Mouse (Mus musculus) heart, embryonic 13.5 days (tissue): ENCODE measurements around the gene Clip1. TPM values are rescaled to one million over a fixed set of nuclear protein-coding genes. Genes with fewer than 3 reads are reported as not detected.

Source experiments
- ATAC-seq: fragments of 200-750 bp; cut with Nextera tagmentation; 2 replicates; pipeline ENCODE4 v1.8.0; 2017; ENCODE audit warnings: moderate TSS enrichment; ENCODE audit not compliant: insufficient number of reproducible peaks, low FRiP score, low TSS enrichment; ENCODE audit errors: extremely low read depth
- H3K27ac ChIP-seq: fragments of 300-500 bp; sonication (generic); replicated peaks from 2 replicates; pipeline ENCODE4 v1.5.1; 2015; ENCODE audit warnings: moderate library complexity, mild to moderate bottlenecking, inconsistent platforms
- H3K27me3 ChIP-seq: fragments of 300-500 bp; sonication (generic); replicated peaks from 2 replicates; pipeline ENCODE4 v1.6.1; 2015; ENCODE audit warnings: mild to moderate bottlenecking, inconsistent platforms
- H3K36me3 ChIP-seq: fragments of 300-500 bp; sonication (generic); 2 replicates; pipeline ENCODE4 v1.6.1; 2015; ENCODE audit warnings: mild to moderate bottlenecking, inconsistent platforms
- H3K4me1 ChIP-seq: fragments of 300-500 bp; sonication (generic); 2 replicates; pipeline ENCODE4 v1.6.1; 2015; ENCODE audit warnings: inconsistent platforms
- H3K4me2 ChIP-seq: fragments of 300-500 bp; sonication (generic); 2 replicates; pipeline ENCODE4 v1.6.1; 2015; ENCODE audit warnings: inconsistent platforms, mild to moderate bottlenecking, moderate library complexity
- H3K4me3 ChIP-seq: fragments of 300-500 bp; sonication (generic); 2 replicates; pipeline ENCODE4 v1.5.1; 2015; ENCODE audit warnings: moderate library complexity, mild to moderate bottlenecking, inconsistent platforms
- H3K9ac ChIP-seq: fragments of 300-500 bp; sonication (generic); 2 replicates; pipeline ENCODE4 v1.6.1; 2015; ENCODE audit warnings: inconsistent platforms, mild to moderate bottlenecking, moderate library complexity
- H3K9me3 ChIP-seq: fragments of 300-500 bp; sonication (generic); 2 replicates; pipeline ENCODE4 v1.6.1; 2016; ENCODE audit warnings: inconsistent platforms
- WGBS: fragments of 180-500 bp; shearing (Covaris S2); methylation state at CpG from one replicate; pipeline ENCODE4 v1.1.7; 2015; ENCODE audit warnings: mixed read lengths; 5-methylcytosine and 5-hydroxymethylcytosine counted together
- polyA plus RNA-seq: library from polyadenylated mRNA; unstranded; fragments of >200 nt; fragmentation: Nextera tagmentation; extraction: Ambion mirVana; gene quantifications from 2 replicates; pipeline ENCODE4 v1.2.1, GENCODE M21; 2015

Clip1 gene
- polyA plus RNA-seq, 1 experiment from 2014 or later, result 48.9 TPM

DNA sequence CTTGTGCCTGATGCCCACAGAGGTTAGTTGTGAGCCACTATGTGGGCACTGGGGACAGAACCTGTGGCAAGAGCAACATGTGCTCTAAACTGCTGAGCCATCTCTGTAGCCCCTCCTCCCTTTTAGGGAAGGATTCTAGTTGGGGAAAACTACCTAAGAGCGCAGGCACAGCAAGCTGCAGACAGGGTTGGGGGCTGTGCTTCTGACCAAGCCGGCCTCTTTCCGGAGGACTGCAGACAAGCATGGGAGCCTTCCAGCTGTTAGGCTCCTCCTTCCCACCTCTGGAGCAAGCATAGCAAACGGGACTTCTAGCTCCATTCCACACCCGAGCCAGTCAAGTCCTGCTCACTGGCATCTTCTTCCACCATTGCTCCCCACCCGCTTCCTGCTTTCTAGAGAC lies 85.1 kb downstream of the Clip1 start:
- peaks cover 26% of the 10 kb centered on the region for H3K4me1 ChIP-seq
- H3K36me3 ChIP-seq, result peaks cover 74% of the 10 kb centered on the region
- no peak overlapping the region for H3K9ac ChIP-seq
- no peak for ATAC-seq
- 31% methylated on average over 6 of the region's 6 CpGs for WGBS
- H3K9me3 ChIP-seq, result no peaks in the 10 kb centered on the region
- 0 out of 2 replicates have a peak overlapping the region, but pooled peaks have one; percentile 20 for H3K27ac ChIP-seq
- no peak overlapping the region for H3K4me3 ChIP-seq
- no peaks in the 10 kb centered on the region for H3K27me3 ChIP-seq
- H3K4me2 ChIP-seq, result no peak overlapping the region

DNA sequence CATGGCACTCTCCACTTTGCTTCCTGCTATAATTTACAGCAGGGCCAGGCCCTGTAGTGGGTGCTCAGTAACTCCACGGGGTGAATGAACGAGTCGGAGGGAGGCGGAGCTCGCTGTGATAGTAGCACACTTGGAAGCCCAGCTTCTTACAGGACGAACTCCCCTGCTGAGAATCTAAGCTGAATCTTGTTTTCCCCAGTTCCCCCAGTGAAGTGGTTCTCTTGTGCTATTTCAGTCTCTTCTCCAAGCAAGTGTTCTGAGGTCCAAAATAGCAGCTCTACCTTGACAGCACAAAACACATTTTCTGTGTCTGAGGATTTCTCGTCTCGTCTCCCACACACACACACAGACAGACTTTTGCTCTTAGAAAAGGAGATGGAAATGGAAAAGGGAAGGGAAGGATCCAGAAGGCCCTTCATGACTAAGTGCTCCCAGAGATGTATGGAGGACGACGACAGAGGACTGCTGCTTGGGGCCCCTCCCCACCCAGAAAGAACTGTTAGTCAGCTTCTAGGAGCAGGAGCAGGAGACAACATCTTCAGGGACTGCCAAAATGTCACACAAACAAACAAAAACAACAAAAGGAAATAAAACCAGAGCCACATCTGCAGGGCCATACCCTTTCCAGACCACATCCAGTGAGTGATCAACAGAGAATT lies 90.7 kb downstream of the Clip1 start:
- no peak overlapping the region for H3K4me2 ChIP-seq
- 47% methylated on average over 10 of the region's 10 CpGs for WGBS
- no peak overlapping the region for H3K9ac ChIP-seq
- no peak for ATAC-seq
- no peaks in the 10 kb centered on the region for H3K9me3 ChIP-seq
- H3K4me3 ChIP-seq, result no peak overlapping the region
- H3K36me3 ChIP-seq, result peaks cover 65% of the 10 kb centered on the region
- peak overlapping the region; percentile 50 for H3K27ac ChIP-seq
- H3K4me1 ChIP-seq, result peaks cover 28% of the 10 kb centered on the region
- no peaks in the 10 kb centered on the region for H3K27me3 ChIP-seq

DNA sequence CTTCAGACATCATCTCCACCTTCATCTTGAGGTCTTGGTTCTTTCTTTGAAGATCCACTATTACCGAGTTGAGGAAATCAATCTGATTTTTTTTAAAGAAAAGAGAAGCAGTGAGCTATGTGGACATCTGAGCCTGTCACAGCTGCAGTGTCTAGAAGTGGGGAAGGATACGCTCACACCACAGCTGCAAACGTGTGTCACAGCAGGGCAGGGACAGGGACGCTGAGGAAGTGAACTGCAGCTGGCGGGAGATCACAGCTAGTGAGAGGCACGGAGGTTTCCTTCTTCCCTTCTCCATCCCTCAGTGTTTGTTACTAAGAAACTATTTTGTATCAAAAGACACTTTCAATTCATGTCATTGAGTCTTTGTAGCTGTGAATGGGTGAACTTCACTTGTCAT lies 104.4 kb downstream of the Clip1 start:
- WGBS, result 80% methylated on average over 6 of the region's 6 CpGs

DNA sequence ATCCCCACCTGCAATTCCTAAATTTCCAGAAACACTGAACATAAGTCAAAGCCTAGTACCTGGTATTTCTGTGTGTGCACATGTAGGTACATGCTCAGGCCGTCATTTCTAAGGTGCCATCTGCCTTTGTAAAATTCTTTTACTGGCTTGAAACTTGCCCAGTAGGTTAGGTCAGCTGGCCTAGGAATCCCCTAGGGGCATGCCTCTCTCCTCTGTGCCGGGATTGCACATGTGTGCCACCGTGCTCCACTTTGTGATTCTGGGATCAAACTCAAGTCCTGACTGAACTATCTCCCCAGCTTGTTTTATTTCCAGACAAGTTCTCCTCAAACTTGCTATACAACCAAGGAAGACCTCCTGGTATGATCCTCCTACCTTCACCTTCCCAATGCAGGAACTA lies 107.7 kb downstream of the Clip1 start:
- H3K27me3 ChIP-seq, result no peaks in the 10 kb centered on the region
- no peak for ATAC-seq
- H3K4me2 ChIP-seq, result no peak overlapping the region
- peaks cover 53% of the 10 kb centered on the region for H3K36me3 ChIP-seq
- 79% methylated on average over 3 of the region's 3 CpGs for WGBS
- H3K4me3 ChIP-seq, result no peak overlapping the region
- H3K4me1 ChIP-seq, result peaks cover 7% of the 10 kb centered on the region
- no peaks in the 10 kb centered on the region for H3K9me3 ChIP-seq
- H3K27ac ChIP-seq, result no peak overlapping the region
- no peak overlapping the region for H3K9ac ChIP-seq

More for the DNA sequence above, 104.4 kb downstream of the Clip1 start:
- H3K9ac ChIP-seq, result no peak overlapping the region
- no peak for ATAC-seq
- H3K36me3 ChIP-seq, result peaks cover 72% of the 10 kb centered on the region
- no peaks in the 10 kb centered on the region for H3K27me3 ChIP-seq
- no peaks in the 10 kb centered on the region for H3K4me1 ChIP-seq
- H3K4me3 ChIP-seq, result no peak overlapping the region
- no peak overlapping the region for H3K27ac ChIP-seq
- H3K4me2 ChIP-seq, result no peak overlapping the region
- H3K9me3 ChIP-seq, result no peaks in the 10 kb centered on the region

DNA sequence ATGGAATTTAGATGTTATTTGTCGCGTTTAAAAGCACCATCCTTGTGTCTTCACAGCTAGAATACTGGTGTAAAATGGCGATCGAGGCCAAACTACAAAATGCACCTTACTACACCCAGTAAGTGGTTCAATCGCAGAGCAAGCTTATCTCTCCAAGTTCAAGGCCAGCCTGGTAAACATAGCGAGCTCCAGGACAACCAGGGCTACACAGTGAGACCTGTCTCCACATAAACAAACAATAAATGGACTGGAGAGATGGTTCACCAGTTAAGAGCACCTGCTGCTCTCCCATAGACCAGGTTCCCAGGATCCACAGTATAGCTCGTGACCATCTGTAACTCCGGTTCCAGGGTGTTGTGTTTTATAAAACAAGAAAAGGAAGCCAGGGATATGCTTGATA lies 111.1 kb downstream of the Clip1 start:
- no peaks in the 10 kb centered on the region for H3K27me3 ChIP-seq
- H3K9ac ChIP-seq, result no peak overlapping the region
- peak overlapping the region; percentile 95 for H3K4me2 ChIP-seq
- WGBS, result 59% methylated on average over 8 of the region's 8 CpGs
- peaks cover 11% of the 10 kb centered on the region for H3K4me1 ChIP-seq
- no peaks in the 10 kb centered on the region for H3K9me3 ChIP-seq
- ATAC-seq, result no peak
- H3K4me3 ChIP-seq, result peak overlapping the region; percentile 78
- no peak overlapping the region for H3K27ac ChIP-seq
- peaks cover 40% of the 10 kb centered on the region for H3K36me3 ChIP-seq

DNA sequence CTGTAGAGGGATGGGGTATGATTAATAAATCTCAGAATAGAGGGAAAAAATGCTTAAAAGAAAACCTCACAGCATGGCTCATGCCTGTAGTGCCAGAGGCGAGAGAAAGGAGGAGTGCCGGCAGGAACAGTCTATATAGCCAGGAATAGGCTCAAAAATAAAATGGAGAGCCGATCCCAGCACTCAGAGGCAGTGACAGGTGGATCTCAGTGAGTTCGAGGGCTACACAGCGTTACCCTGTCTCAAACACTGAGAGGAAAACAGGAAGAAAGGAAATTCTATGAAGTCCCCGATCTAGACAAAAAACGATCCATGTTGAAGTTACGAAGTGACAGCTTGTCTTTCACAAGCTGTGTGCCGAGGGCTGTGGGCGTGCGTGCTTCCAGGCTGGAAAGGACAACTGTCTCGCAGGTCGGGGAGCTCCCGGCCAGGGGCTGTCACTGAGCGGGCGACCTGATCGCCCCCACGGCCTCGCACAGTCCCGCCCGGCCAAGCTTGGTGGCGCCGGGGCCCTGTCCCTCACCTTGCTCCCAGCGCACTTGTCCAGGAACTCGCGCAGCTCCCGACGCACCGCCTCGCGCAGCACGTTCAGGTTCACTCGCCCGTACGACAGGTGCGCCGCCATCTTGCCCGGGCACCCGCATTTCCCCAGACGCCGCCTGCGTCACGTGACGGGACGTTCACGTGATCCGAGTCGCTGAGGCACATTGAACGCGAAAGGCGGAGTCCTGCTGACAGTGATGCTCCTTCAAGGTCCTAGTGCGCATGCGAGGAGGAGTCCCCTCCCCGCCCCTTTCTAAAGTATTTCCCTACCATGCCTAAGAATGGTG lies 111.8 kb downstream of the Clip1 start, which contains the start of gene Vps33a:
Gene Vps33a, minus strand, starts transcription at position 682 of the 830 bp plus-strand sequence.
- peaks cover 11% of the 10 kb centered on the region for H3K4me1 ChIP-seq
- peak within 1 kb of the TSS; percentile 95 for H3K4me2 ChIP-seq
- H3K27me3 ChIP-seq, result no peaks in the 10 kb centered on the region
- peak; percentile 86 for ATAC-seq
- under 1% methylated on average over 54 of the region's 54 CpGs for WGBS
- H3K36me3 ChIP-seq, result peaks cover 39% of the 10 kb centered on the region
- peak within 1 kb of the TSS; percentile 78 for H3K4me3 ChIP-seq
- H3K27ac ChIP-seq, result peak within 1 kb of the TSS; percentile 61
- H3K9me3 ChIP-seq, result no peaks in the 10 kb centered on the region
- peak within 1 kb of the TSS; percentile 87 for H3K9ac ChIP-seq

DNA sequence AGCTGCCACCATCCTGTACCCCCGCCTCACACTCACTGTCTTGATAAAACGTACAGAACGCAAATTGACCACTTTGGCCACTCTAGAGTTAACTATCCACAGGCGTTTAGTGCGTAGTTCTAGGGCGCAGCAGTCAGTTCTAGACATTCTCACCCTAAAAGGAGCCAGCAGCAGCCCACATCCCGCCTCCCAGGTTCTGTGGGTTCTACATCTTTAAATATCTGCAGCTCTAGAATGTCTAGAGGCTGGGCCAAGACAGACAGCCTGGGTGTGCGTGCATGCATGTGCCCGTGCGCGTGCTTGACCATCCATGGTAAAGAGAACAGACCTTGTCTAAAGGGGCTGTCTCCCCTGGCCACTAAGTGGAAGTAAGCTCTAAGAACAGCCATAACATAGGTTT lies 123.3 kb downstream of the Clip1 start:
- H3K36me3 ChIP-seq, result peaks cover 96% of the 10 kb centered on the region
- no peak overlapping the region for H3K9ac ChIP-seq
- 90% methylated on average over 11 of the region's 11 CpGs for WGBS
- H3K27ac ChIP-seq, result no peak overlapping the region
- no peak overlapping the region for H3K4me2 ChIP-seq
- H3K4me3 ChIP-seq, result no peak overlapping the region
- H3K27me3 ChIP-seq, result no peaks in the 10 kb centered on the region
- ATAC-seq, result no peak
- H3K9me3 ChIP-seq, result no peaks in the 10 kb centered on the region
- peaks cover 3% of the 10 kb centered on the region; the same call in 1 of the 2 replicates for H3K4me1 ChIP-seq

DNA sequence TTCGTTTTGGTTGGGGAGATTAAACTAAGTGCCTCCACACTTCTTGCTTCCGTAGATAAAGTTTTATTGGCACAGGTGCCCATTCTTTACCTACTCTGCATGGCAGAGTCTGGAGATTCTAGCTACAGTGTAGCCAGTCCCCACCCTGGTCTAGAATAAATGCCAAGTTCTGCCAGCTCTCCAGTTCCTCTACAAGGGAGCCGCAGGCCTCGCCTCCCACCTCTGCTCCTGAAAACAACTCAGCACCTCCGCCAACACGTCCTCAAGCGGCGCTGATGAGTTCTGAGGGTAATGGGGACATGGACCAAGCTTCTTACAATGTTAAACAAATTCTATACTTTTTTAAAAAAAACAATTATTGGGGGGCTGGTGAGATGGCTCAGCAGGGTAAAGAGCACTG lies 124.8 kb downstream of the Clip1 start:
- Histone ChIP-seq H3K27ac (no peak overlapping the region), H3K4me2 (no peak overlapping the region), H3K9ac (no peak overlapping the region), H3K9me3 (no peaks in the 10 kb centered on the region), H3K4me3 (no peak overlapping the region), H3K4me1 (peaks cover 3% of the 10 kb centered on the region; the same call in 1 of the 2 replicates), H3K36me3 (peaks cover 92% of the 10 kb centered on the region), H3K27me3 (no peaks in the 10 kb centered on the region)
- ATAC-seq, result no peak
- WGBS, result 86% methylated on average over 8 of the region's 8 CpGs

DNA sequence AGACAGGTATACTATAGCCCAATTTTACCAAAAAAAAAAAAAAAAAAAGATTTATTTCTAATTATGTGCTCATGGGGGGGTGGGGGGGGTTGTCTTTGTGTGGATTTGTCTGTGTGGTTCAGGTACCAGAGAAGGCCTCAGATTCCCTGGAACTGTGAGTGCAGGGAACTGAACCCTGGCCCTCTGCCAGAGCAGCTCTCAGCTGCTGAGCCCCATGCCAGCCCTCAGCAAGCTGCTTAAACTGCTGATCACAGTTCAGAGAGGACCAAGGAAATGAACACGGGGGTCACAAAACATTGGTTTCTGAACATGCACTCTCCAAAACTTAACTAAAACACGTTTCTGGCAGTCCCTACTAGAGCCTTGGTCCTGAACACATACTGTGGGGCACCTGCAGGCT lies 128.0 kb downstream of the Clip1 start:
- no peak for ATAC-seq
- H3K4me3 ChIP-seq, result no peak overlapping the region
- H3K9ac ChIP-seq, result peak overlapping the region; percentile 47; the same call in 1 of the 2 replicates
- H3K36me3 ChIP-seq, result peaks cover 65% of the 10 kb centered on the region
- H3K27me3 ChIP-seq, result no peaks in the 10 kb centered on the region
- peaks cover 3% of the 10 kb centered on the region; the same call in 1 of the 2 replicates for H3K4me1 ChIP-seq
- 69% methylated on average over 2 of the region's 2 CpGs for WGBS
- H3K4me2 ChIP-seq, result no peak overlapping the region
- H3K9me3 ChIP-seq, result no peaks in the 10 kb centered on the region
- no peak overlapping the region for H3K27ac ChIP-seq

DNA sequence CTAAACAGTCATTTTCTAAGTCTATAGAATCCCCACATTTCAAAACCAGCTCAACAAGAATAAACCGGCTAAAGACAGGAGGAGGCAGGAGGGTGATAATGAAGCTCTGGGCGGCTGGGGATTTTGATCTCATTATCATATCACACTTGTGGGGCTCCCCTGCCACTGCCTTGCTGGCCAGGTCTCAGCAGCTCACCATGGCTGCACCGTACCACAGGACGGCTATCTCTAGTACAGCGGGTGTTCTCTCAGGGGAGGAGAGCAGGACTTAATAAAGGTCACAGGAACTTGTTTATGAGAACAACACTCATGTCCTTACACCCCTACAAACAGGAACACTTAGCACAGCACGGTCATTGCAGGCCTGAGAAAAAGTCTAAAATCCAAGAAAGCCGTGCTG lies 128.7 kb downstream of the Clip1 start:
- no peak for ATAC-seq
- Histone ChIP-seq H3K4me1 (peaks cover 3% of the 10 kb centered on the region; the same call in 1 of the 2 replicates), H3K27ac (no peak overlapping the region), H3K9me3 (no peaks in the 10 kb centered on the region), H3K9ac (no peak overlapping the region), H3K4me2 (no peak overlapping the region), H3K4me3 (no peak overlapping the region), H3K36me3 (peaks cover 59% of the 10 kb centered on the region), H3K27me3 (no peaks in the 10 kb centered on the region)
- WGBS, result 76% methylated on average over 7 of the region's 7 CpGs

DNA sequence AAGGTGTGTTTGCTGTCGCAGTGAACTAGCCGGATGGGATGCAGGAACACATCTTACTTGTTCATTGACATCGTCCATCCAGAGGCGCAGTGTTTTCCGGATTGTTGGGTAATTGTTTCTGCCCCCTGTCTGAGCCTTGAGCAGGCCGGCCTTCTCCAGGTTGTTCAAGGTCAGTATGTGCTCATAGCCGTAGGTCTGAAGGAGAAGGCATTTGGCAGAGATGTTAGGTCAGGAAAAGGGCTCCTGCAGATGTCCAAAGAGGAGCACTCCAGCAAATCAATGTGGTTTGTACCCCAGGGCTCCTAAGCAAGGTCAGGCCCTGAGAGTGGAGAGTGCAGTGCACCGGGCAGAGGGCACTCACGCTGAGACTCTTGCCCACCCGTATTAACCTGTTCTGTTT lies 150.6 kb downstream of the Clip1 start:
- H3K36me3 ChIP-seq, result peaks cover 83% of the 10 kb centered on the region
- no peak overlapping the region for H3K27ac ChIP-seq
- H3K9me3 ChIP-seq, result no peaks in the 10 kb centered on the region
- peaks cover 3% of the 10 kb centered on the region; the same call in 1 of the 2 replicates for H3K4me1 ChIP-seq
- 86% methylated on average over 10 of the region's 10 CpGs for WGBS
- no peaks in the 10 kb centered on the region for H3K27me3 ChIP-seq
- H3K9ac ChIP-seq, result no peak overlapping the region
- no peak overlapping the region for H3K4me3 ChIP-seq
- H3K4me2 ChIP-seq, result no peak overlapping the region
- no peak for ATAC-seq
